Mouse (Mus musculus): ENCODE data around the gene Hoxb8. TPM values are rescaled to one million over a fixed set of nuclear protein-coding genes. Genes with fewer than 3 reads are reported as not detected.
A peak's percentile ranks its signal among the peaks of the same experiment; 100 is the strongest.

Gene Hoxb8
- total RNA-seq, 2 experiments from 2014 or later: not detected

DNA sequence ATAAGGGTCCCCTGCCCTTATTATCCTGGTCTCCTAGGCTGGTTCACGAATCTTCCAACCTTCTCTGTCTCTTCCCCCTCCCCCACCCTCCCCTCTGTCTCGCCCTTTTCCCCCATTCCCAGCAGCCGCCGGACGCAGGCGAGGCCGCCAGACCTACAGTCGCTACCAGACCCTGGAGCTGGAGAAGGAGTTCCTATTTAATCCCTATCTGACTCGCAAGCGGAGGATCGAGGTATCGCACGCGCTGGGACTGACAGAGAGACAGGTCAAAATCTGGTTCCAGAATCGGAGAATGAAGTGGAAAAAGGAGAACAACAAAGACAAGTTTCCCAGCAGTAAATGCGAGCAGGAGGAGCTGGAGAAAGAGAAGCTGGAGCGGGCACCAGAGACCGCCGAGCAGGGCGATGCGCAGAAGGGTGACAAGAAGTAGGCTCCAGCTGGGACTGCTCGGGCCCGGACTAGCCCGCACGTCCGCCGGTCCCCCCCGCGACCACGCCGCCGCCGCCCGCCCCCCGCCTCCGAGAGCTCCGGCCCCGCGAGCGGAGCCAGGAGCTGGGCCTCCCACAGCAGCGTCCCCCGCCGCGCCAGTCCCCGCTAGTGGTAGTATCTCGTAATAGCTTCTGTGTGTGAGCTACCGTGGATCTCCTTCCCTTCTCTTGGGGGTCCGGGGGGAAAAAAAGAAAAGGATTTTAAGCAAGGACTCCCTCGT is 2.5 kb downstream of the Hoxb8 start:
- intact Hi-C loops (cut with DNase I): no loop called here
- DNase-seq: no peak

DNA sequence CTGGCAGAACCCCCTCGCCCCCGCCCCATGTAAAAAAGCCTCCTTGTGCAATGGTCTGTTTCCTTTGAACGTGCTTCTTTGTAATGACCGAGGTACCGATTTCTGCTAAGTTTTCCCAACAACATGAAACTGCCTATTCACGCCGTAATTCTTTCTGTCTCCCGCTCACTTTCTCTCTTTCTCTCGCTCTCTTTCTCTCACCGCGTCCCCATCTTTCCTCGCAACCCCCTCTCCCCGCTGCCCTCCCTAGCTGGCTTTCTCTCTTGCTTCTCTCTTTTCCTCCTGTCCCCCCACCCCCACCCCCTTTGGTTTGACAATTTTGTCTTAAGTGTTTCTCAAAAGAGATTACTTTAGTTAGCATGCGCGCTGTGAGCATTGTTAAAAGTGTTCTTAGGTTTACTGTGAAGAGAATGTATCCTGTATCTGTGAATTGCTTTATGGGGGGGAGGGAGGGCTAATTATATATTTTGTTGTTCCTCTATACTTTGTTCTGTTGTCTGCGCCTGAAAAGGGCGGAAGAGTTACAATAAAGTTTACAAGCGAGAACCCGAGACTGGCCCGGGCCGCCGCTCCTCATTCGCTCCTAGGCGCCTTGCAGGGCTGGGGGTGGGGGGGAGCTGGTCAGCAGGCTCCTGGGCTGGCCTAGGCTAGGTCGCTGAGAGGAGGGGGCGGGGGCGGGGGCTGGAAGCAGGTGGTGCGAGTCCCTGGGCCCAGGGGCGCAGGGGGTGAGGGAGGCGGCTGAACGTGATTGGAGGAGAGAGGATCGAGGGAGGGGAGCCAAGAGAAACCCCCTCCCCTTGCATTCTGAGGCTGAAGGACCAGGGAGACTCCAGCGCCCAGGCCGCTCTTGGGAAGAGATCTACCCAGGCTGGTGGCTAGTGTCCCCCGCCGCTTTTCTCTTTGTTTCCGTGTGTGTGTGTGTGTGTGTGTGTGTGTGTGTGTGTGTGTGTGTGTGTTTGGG is 3.3 kb downstream of the Hoxb8 start:
- intact Hi-C loops (cut with DNase I): no loop called here
- no peak for DNase-seq

DNA sequence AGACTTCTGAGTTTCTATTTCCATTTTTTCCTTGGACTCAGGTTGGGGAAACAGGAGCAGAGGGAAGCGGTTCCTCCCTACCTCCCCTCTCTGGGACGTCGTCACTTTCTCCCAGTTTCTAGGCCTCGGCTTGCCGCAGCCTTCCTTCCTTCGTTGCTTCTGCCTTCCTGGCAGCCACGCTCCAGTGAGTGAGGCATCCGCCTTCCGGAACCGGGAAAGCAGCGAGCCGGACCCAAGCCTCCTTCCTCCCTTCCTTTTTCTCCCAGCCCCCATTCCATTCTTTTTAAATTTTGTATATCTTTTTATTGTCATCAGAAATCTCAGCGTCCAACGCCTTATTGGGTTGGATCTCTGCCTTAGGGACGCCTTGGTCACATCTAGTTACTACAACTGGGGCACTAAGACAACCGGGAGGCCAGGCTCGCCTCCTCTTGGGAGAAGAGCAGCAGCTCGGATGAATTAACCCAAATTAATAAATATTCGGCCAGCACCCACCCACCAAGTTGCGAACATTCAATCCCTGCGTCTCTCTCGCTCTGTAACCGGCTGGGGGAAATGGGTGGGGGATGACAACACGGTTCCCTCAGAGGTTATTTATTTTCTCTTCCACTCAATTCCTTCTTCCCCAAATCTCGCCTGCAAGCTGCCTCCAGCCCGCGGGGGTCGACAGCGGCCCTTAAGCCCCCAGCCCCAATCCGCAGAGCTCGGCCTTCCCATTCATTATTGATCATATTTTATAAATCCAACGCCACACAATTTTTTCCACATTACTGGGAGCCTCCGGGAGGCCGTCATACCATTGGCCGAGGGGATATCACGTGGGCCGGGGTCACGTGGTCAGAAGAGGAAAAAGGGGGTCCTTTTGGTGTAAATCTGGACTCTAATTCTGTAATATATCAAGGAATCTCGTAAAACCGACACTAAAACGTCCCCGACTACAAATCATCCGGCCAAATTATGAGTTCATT is 4.3 kb downstream of the Hoxb8 start, which contains the start of gene Hoxb7:
Gene Hoxb7 (plus strand): TSS at position 853 of the 968 bp plus-strand sequence.
- no peak for DNase-seq
- intact Hi-C loops (cut with DNase I): no loop called here

DNA sequence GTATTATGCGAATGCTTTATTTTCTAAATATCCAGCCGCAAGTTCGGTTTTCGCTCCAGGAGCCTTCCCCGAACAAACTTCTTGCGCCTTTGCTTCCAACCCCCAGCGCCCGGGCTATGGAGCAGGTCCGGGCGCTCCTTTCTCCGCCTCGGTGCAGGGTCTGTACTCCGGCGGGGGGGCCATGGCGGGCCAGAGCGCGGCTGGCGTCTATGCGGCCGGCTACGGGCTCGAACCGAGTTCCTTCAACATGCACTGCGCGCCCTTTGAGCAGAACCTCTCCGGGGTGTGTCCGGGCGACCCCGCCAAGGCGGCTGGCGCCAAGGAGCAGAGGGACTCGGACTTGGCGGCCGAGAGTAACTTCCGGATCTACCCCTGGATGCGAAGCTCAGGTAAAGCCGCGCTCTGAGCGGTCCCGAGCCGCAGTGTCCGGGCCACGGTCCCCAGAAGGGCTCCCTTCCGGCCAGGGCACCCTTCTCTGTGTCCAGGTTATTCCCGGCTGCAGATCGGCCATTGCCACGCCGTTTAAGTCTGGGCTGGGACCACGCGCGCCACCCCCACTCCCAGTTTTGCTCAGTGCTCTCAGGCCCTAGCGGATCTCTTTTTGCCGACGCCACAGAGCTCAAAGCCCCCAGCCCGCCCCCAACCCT is 5.2 kb downstream of the Hoxb8 start:
- DNase-seq: no peak
- intact Hi-C loops (cut with DNase I): no loop called here

DNA sequence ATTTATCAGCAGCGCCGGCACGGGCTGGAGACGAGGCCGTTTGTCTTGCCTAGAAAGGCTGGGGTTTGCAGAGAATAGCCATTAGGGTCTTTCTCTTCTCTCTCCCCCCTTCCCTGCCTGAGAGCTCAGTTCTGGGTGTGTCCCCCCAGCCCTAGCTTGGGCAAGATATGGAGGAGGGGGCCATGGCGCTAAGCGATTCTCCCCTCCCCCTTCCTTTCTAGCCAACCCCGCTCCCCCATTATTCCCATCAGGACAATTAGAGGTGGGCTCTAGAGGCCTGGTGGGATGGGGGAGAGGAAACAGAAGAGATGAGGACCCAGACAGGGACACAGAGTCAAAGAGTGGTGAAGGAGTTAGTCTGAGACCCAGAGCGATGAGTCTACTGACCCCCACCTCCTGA is 5.7 kb downstream of the Hoxb8 start:
- no peak for DNase-seq
- intact Hi-C loops (cut with DNase I): no loop called here

DNA sequence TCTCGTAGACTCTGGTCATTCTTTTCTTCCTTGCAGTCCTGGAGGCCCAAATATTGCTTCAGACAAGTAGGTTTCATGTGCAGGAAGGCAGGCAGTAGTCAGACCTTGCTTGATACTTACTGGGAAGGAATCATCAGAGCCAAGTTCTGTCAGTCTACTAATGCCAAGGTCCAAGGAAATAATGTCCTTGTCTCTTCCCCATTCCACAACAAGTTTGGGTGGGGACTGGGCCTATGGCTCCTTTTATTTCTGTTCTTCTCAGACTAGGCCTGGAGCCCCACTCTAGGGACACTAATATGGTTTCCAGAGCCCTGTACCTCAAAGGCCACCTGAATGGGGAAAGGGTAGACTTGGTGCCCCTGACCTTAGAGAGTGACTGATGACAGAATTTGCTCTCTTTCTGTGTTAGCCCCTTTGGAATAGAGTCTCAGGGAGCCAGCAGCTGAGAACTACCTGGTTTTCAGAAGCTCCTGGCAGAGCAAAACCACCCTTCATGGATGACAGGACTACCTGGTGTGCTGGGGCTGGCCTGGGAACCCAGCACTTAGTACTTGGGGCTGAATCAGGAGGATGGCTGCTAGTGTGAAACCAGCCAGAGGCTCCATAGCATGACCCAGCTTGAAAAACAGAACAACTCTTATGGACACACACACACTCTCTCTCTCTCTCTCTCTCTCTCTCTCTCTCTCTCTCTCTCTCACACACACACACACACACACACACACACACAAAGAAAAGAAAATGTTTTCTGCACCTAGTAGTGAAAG is 6.9 kb downstream of the Hoxb8 start:
- intact Hi-C loops (cut with DNase I): no loop called here
- DNase-seq: no peak

DNA sequence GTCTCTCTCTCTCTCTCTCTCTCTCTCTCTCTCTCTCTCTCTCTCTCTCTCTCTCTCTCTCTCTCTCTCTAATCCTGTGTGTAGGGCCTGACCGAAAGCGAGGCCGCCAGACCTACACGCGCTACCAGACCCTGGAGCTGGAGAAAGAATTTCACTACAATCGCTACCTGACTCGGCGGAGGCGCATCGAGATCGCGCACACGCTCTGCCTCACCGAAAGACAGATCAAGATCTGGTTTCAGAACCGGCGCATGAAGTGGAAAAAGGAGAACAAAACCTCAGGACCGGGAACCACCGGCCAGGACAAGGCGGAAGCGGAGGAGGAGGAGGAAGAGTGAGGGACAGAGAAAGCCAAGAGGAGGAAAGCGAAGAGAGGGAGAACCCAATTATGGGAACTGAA is 7.6 kb downstream of the Hoxb8 start:
- intact Hi-C loops (cut with DNase I): no loop called here
- no peak for DNase-seq

DNA sequence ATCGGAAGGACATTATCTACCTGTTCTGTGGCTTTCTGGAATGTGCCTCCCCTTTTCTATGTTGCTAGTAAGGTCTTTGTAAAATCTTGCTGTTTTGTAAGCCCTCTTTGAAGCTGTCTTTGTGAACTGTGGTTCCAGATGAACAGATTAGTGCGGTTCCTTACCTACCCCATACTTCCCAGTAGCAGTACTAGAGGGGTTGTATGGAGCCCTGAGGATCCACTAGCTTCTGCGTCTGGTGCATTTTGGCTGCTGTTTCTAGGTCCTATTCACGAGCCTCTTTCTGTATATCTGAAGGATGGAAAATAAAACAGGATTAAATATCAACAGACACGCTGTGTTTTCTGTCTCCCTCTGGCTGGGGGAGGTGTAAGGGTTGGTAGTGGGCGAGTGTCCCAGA is 8.1 kb downstream of the Hoxb8 start:
- intact Hi-C loops (cut with DNase I): loop anchor here (5.0 kb wide), 1 partner anchor 283 kb away; the partner anchor contains the start of gene Igf2bp1
- DNase-seq: no peak

DNA sequence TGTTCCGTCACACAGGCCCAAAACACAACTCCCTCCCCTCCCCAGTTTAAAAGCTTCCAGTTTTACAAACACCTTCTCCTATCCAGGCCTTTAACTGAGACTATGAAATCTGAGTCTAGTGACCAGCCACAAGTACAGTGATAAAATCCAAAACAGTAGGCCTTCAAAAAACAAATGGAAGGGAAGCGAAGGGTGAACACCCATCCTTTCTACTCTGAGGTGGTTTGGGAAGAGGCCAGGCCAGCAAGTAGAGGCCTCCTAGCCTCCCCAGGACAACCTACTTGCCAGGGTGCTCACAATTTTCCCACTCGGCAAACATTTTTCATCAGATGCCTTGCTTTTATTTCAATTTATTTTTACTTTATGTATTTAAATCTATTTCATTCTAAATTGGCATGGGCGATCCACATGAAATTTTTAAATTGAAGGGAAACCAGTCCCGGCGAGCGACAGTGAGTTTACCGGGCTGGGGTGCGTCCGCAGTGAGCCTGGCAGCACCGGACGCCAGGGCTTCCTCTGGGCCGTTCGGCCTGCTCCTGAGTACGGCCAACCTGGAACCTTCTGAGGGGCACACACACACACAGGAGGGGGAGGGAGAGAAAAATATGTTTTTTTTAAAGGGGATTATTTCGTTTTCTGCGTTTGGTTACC is 9.1 kb downstream of the Hoxb8 start:
- DNase-seq: no peak
- intact Hi-C loops (cut with DNase I): loop anchor here (5.0 kb wide), 1 partner anchor 284 kb away; the partner anchor contains the start of gene Igf2bp1

DNA sequence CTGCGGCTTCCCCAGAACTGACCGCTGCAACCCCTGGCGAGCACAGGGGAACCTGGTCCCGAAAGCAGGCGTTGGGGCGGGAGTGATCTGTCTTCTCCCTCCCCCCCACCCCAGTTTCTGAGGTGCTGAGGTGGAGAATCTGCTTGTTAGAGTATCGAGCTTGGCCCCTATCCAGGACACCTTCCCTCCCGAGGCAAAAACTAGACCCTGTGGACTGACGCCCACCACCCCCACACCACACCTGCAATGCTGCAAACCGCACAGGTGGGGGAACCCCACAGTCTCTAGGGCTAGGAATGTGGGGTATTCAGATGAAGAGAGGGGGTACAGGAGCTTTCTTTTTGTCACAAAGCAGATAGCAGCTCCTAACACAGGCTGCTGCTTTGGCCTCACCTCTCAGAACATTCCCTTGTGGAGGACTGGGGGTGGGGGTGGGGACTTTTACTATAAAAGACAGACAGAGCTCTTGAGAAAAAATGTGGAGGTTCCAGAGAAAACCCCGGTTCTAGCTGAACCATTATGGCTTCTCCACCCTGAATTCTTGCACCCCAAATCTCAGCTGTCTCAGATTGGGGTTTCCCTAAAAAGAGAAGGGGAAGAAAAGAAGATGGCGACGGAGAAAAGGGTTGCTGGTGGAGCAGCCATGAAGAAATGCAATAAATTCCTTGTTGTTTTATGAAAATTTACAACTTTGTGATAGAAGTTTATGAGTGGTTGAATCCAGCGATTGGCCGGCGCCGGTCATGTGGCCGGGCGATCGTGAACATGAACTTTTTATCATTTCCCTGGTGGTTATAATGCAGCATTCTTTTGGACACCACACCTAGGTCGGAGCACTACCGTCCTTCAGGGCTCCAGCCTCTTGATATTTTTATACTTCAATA is 10.2 kb downstream of the Hoxb8 start, which contains the start of gene Hoxb6:
Gene Hoxb6 (plus strand): TSS at position 796 of the 884 bp plus-strand sequence.
- no peak for DNase-seq
- intact Hi-C loops (cut with DNase I): loop anchor here (5.0 kb wide), 1 partner anchor 285 kb away; the partner anchor contains the start of gene Igf2bp1

DNA sequence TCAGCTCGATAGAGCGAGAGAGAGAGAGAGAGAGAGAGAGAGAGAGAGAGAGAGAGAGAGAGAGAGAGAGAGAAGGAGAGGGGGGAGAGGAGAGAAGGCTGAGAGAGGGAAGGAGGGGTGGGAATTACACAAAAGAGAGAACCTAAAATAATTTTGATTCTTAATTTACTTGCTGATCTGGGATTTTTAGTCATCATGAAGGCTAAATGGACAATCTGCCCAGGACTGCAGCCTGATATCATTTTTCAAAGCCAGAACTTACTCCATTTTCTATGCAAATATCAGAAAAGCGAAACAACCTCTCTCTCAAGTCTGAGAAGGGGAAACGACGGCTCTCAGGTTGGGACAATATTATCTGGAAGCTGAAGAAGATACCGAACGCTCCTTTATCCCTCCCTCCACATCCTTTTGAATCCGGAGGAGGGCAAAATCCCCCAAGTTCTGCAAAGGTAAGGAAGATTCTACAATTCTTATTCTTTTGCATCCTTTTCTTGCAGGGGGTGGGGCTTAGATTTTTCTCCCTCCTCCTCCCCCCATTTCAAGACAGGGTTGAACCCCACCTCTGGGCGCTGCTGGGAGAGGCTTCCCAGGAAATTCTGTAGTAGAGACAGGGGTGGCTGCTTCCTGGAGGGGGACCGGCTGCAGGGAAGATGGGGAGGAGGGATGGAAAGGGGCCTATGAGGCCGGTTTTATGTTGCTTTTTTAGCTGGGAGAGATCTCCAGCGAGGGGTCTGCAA is 11.0 kb downstream of the Hoxb8 start:
- DNase-seq: no peak
- intact Hi-C loops (cut with DNase I): loop anchor here (5.0 kb wide), 1 partner anchor 285 kb away; the partner anchor contains the start of gene Igf2bp1

DNA sequence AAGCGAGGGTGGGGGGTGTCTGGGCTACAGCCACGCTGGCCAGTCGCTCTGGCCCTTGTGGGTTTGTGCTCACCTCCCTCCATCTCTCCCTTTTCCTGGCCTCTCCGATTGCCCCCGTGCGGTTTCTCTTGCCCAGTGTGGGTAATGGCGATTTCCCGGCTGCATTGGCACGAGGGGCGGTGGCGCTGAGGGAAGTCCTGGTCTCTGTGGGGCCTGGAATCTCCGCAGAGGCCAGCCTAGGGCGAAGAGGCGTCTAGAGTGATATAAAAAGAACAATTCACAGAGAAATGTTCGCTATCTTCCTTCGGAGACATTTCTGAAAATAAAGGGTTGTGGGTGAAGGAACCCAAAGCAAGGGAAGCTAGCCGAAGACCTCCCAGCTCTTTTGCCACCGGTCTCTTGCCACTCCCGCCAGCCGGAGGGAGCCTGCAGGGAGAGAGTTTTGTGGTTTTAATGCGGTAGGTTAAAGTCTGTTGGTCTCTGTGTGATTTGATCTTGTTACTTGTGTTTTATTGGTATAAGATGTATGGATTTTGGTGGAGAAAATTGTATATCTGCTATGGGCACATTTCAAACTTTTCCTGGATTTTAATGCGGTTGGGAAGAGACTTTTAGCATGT is 11.7 kb downstream of the Hoxb8 start:
- intact Hi-C loops (cut with DNase I): loop anchor here (5.0 kb wide), 1 partner anchor 286 kb away; the partner anchor contains the start of gene Igf2bp1
- DNase-seq: no peak

DNA sequence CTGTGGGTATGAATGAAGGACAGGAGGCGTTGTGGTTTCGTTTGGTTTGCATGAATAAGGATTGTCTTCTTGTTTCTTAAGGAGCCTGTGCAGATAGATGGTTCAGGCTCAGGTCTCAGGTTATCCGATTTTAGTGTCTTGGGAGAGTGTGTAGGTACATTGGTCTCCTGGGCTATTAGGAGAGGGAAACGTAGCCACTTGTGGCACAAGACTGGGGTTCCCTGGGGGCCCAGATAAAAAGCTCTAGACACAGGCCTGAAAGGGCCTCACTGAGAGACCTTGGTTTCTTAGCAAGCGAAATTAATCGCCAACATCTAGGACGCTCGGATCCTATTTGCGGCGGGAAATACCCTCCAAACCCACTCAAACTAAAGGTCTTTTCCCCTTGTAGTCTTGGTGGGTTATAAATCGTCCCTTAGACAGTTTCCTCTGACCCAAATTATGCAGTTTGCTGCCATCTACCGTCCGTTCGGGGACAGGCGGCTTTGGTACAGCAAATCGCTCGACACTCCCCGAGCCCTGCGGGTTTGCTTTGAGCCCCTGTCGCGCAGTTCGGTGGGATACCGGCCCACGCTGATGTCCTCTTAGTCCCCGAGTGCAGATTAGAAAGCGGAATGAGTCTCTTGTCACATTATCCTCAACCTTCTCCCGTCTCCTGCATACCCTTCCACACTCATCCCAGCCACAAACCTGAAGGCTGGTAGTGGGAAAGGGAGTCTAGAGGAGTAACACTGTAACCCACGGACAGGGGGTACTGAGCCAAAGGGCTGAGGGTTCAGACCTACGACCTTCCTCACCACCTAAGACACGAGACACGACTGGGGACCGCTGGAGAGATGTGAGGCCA is 12.8 kb downstream of the Hoxb8 start:
- intact Hi-C loops (cut with DNase I): loop anchor here (5.0 kb wide), 1 partner anchor 287 kb away; the partner anchor contains the start of gene Igf2bp1
- peak; percentile 68 to 81 for DNase-seq

DNA sequence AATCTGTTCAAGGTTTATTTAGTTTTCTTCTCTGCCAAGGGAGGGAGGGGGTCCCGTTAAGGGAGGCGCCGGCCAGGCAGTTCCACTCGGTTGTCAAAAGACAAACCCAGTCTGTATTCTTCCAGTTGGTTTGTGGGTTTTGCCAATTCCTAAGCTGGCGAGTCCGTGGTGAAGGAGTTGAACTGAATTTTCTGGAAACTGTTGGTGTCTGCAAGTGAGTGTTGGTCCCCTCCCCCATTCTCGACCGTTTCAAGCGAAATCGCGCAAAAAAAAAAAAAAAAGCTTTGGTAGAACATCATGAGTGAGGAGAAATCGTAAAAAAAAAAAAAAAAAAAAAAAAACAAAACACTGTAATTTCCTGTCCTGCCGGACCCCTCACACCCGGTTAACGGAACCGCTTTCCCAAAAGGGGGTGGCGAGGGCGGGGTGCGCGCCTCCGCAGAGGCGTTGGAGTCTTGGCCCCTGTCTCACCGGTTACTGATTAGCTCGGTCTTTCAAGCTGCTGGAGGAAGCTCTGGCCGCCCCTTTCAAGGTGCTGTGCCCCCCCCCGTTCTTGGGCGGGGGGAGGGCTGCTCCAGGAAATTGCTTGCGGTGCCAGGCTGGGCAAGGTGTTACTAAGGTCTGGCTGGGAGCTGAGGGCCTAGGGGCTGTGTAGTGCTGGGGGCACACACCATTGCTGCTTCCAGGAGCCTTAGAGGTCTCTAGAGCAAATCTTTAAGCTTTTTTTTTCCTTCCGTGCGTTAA is 13.6 kb downstream of the Hoxb8 start:
- DNase-seq: no peak
- intact Hi-C loops (cut with DNase I): no loop called here

Measured in heart, postnatal 14 days (tissue).